Mouse (Mus musculus) hematopoietic stem cell, adult 5-6 weeks (primary cell): Measurements from ENCODE around the gene Mon1b. TPM values are rescaled to one million over a fixed set of nuclear protein-coding genes. Genes with fewer than 3 reads are reported as not detected.

ENCODE experiments used
- ATAC-seq, 2 experiments: fragments of 125-278 bp in 1 of 2; replicated peaks in 1 of 2; 2 replicates each; pipeline ENCODE4 v1.8.0; 2016 to 2017; ENCODE audit warnings: inconsistent platforms in 2 of 2, mild to moderate bottlenecking in 2 of 2, moderate number of reproducible peaks in 2 of 2, low read depth in 1 of 2, moderate TSS enrichment in 1 of 2; ENCODE audit not compliant: low FRiP score in 2 of 2, poor library complexity in 2 of 2, severe bottlenecking in 2 of 2, insufficient read depth in 1 of 2, low TSS enrichment in 1 of 2
- total RNA-seq: library from RNA; stranded (forward); fragments of 172-1452, 232-1000 nt; gene quantifications from 2 replicates; pipeline ENCODE4 v1.2.3, GENCODE M21; 2017

The Mon1b gene
- total RNA-seq, 1 experiment from 2014 or later: 18.7 TPM

DNA sequence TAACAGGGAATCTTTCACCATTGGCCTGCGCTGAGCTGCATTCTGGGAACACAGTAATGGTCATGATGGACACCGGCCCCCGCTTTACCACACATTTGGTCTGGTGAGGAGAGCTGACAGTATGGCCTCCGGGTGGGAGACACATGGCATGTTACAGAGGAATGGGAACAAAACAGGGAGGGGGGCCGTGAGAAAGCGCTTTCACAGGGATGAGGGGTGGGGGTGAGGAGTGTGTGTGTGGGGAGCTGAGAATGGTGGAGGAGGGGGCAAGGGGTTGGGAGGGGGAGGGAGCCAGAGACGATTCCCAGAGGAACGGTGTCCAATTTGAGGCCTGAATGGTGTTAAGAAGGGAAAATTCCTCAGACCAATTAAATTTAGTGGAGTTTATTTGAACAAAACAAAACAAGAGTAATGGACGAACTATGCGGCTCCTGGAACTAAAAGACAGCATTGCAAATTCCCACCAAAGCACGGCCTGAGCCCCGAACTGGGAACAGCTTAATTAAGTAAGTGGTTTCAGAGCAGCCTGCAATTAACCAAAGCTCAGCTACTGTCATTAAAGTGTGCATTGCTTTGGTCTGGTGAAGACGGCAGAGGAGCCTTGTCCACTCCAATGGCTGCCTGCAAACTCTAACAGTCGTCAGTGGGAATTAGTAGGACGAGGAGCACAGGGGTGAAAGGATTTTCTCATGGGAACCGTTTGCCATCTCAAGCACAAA lies 31.5 kb downstream of the Mon1b start:
- no peak for ATAC-seq

DNA sequence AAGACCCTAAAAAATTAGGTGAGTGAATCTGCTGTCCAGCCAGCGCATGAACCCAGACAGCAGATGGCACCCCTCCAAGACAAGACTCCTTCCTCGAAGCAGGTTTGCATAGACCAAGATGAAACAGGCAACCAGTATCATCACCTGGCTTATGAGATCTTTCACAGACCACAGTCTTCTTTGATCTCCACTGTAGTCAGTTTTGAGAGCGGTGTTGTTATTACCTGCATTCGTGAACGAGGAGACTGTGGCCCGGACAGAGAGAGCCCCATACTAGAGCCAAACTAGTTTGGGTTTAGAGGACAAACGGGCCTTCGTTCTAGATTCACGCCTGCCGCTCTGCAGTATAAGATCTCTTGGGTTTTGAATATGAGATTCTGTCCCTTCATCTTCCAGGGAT lies 34.5 kb downstream of the Mon1b start:
- no peak for ATAC-seq

DNA sequence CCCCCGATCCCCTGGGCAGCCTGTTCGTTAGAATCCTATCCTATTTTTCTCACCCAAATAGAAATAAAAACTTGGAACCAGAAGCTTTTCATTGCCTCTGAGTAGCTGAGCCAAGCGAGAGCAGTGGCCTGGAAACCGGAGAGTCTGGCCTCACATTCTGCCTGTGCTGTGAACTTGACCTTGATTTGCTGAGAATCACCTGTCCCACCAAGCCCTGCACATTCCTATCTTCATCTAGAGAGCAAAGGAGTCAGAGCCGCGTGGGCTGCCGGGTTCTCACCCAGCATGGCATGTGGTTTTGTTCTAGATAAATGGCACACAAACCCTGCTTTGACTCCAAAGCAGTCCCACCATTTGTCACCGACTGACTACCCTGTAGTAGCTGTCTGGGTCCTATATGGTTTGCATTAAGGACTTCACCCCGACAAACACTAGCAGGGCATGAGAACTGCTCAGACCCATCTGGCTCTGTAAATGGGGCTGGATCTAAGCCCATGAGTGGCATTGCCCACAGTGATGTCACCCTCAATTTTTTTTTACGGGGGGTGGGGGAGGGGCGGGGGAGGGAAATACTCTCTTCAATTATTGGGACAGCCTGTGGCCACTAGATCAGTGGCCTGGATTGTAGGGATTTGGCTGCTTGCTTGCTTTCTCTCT lies 37.3 kb downstream of the Mon1b start:
- no peak for ATAC-seq

DNA sequence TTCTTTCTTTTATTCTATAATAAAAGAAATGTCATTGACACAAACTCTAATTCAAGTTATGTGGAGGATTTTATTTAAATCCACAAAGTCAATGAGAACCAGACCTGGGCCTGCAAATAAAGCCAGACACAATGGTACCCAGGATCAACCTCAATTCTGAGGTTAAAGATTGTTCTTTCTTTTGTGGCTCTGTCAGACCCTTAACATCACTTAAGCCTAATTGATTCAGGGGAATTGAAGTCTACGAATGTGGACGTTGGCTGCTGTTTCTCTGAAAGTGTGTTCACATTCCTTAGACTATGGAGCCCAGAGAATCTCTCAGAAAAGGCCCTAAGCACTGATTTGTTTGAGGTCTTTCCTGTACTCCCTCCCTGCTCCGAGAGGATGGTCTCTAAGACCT lies 37.9 kb downstream of the Mon1b start:
- ATAC-seq: no peak

DNA sequence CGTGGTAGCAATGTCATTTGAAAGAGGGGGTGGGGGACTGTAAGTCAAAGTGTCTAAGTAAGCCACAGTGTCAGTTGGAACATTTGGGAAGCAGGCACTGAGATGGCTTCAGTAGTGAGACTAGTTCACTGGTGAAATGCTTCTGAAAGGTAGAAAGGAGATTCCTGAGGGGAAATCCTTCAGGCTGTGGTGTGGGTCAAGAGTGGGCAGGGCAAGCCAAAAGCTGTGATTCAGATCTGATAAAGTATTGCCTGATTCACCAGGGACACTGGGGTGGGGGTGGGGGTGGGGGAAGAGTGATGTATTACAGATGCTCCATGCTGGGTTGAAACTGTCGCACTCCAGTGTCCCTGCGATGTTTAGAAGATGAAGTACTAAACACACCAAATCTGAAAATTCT lies 39.2 kb downstream of the Mon1b start:
- ATAC-seq: no peak

DNA sequence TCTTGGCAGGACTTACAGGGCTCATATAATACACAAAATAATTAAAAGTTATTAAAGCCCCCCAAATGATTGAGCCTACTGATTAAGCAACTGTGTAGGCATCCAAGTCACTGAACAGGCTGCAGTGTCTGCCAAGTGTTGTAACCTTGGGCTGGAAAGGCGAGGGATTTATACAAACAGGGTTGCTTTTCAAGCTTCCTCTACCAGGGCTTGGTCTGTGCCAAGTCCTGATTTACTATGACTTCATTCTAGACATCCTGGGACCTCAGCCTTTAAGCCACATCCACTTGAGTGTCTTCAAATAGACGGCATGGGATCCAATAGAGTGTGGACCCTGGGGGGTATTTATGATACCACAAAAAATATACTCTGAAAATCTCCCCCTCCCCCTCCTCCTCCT lies 39.9 kb downstream of the Mon1b start:
- no peak for ATAC-seq

DNA sequence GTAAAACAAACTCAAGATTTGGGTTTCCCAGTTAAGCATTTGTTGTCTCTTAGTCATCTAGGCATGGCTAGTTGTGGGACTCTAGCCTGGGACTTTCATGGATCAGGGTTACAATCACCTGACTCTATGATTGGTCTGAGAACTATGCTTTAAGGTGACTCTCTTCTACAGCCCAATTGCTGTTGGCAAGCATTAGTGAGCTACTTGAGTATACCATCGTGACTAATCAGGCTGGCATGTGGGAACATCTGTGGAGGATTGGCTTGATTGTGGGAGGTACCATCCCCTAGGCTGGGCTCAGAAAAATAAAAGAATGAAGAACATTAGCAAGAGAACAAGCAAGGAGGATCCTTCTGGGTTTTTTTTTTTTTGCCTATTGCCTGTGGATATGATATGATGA lies 41.4 kb downstream of the Mon1b start:
- ATAC-seq: no peak

DNA sequence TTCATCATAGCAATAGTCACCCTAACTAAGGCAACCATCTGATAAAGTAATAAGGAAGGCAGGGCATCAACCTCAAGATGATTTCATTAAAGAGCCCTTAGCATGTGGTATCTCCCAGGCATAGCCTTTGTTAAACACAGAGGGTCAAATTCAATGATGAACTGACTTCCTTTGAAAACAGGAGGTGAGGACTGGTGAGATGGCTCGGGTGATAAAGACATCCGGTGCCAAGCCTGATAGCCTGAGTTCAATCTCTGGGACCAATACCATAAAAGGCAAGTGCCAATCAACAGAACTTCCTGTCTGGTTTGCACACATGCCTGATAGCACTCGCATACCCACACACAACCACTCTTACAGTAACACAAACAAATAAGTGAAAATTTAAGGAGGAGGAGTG lies 44.0 kb downstream of the Mon1b start:
- ATAC-seq: peak in 1 of 2 experiments; percentile 12; a peak in 1 of 4 replicates

DNA sequence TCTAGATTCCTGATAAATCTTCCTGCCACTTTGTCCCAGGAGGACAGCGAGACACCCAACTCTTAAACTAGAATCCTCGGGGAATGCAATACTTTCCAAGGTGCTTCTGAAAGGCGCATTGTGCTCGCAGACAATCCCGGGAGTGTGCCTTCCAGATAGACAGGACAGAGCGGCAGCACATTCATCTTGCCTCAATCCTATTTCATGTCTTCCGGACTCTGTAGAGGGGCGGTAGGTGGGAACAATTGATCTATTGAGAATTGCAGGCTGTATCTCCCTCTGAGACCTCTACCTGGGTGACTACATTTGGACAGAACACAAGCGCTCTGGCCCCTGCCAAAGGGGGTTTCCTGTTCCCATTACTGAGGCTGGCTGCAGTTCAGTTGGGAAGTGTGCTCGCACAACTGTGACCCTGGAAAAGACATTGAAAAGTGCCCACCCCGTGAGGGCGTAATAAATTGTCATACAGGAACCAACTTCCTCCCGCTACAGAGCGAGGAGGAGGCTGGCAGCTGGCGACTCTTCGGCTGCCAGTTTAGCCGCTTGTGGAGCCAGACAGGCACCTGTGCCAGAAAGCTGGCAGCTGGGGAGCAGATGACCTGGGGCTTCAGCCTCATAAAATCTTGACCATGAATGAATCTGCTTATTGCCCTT lies 52.6 kb downstream of the Mon1b start:
- peak; percentile 58 to 88 for ATAC-seq

DNA sequence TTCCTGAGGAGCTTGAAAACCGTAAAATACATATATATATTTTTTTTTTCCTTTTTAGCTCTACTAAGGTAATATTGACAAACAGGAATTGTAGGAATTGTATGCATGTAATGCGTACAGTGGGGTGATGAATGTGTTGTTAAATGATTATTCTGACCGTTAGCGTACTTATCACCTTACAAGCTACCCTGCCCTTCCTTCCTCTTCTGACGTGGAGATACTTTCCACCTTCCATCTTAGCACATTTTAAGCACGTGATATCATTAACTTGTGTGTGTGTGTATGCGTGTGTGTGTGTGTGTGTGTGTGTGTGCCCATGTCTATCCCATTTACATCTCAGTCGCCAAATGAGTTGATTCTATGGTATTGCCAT lies 53.1 kb downstream of the Mon1b start:
- ATAC-seq: 0 out of 4 replicates have a peak, but pooled peaks of 1 of the 2 experiments have one; percentile 34

DNA sequence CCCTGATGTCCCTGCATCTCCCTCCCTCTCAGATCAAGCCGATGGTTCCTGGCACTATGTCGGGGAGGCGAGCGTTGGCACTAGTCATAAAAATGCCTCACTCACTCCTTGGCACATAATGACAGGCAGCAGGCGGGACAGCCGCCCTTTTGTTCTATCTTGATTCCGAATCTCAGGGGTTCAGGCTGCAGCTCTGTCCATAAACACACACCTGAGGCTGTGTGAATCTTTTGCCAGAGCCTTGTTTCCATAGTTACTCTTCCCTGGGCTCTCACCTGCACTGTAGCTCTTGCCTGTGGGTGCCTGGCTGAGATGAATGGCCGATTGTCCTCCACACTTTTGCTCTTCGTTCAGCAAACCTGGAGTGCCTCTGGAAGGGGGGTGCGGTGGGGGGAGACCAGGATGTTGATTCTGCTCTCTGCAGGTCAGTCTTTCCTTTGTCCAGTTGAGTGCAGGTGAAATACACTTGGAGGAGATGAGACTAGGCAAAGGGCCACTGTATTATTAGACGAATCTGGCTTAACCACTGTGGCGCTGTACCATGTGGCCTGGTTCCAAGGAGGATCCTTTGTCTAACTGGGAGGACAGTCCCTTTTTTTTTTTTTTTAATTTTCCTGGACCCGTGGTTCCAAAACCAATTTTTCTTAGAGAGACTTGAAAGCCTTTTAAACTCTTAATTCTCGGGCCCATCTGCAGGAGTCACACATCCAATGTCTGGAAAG lies 56.4 kb downstream of the Mon1b start:
- ATAC-seq: no peak

Other genes starting within 250 kb of the Mon1b start
- gene Syce1l, start 7.6 kb downstream of the Mon1b start, total RNA-seq: not detected in 2 replicates
- not detected in 2 replicates for gene Adamts18, start 213.2 kb downstream of the Mon1b start, total RNA-seq